Mouse (Mus musculus) right cerebral cortex, postnatal 4 days (tissue): ENCODE data around the gene Kcnh1.
A peak's percentile ranks its signal among the peaks of the same experiment; 100 is the strongest.

Source experiments
- DNase-seq: peaks from one replicate; pipeline ENCODE4 v3.0.0-alpha.2; 2022

The Kcnh1 gene

DNA sequence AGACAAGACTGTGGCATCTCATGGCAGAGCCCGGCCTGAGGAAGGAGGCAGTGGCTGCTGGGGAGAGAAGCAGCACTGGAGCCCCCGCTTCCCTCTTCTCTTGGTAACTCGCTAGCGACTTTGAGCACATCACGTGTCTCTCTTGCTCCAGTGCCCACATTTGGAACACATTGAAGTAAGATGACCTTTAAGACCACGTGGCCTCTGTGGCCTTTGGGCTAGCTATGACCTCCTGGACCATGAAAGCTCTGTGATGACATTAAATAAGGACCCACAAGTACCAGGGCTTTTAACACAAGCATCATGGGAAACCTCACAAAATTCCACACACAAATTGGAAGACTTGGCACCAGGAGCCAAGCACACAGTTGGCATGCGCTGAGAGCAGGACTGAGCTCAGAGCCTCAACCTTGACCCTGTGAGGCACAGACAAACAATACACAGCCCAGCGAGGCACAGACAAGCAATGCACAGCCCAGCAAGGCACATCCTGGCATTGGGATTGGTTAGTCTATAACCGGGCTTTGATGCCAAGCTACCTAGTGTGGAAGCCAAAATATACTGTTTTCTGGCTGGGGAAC is 225.8 kb downstream of the Kcnh1 start:
- DNase-seq, result no peak

DNA sequence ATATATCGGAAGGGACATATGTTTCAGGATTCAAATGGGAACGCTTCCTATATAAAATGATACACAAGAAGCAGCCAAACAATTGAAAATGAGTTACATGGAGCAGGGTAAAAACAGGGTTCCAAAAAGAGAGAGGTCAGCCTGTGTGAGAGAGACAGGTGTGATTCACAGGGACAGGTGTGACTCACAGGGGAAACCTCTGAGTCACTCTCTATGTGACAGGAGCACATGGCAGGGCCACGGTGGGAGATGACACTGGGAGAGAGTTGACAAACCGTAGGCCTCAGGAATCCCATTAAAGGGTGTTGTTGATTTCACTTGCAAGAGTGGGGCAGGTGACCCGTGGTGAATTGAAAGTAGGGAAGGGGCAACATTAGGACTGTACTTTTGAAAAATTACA is 228.6 kb downstream of the Kcnh1 start:
- DNase-seq, result no peak

DNA sequence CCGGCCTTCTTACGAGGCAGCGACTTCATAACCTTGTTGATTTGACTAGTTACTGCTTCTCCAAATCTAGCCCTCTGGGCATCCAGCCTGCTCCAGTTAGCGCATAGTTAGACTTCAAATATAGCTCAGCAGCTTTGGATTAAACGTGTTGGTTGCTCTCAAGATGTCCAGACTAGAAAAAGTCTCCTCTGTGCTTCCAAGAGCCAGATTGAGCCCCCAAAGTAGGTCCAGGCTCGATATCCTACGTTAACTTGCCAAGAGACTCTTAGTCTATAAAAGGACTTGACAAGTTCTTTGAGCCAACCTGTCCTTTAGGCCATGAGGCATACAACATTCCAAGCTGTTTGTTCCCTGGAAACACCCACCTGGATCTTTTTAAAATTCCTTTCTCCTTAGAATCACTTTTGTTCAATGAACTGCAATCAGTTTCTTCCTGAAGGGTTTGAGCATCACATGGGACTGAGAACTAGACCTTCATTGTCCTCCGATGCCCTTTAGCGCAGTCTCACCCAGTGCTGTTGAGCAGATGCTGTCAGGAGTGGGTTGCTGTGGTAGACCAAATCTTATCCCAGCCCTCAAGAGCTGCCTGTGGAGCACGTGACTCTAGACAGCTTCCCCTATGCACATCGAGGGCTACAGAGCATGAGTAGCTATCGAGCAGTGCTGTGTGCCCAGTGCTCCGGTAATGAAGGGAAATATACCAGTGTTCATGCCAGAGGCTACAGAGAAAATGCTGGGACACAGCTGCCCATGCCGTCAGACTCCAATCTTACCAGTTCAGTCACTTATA is 231.0 kb downstream of the Kcnh1 start:
- peak; percentile 30 for DNase-seq

DNA sequence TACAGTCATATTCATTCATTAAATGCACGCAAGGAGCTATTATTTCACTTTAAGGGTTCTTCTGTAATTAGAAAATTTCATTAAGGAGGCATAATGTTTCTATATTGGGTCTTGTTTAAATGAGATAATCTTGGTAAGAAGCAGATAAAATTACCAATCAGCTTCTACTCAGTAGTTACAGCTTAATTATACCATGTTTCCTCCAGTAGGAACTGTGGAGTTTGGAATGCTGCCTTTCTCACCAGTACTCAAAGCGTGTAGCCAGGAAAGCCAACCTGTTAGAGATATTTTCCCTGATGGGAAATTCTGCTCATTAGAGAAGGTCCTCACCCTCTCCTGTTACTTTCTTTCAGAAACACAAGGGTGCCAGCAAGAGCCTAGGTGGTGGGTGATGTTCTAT is 240.8 kb downstream of the Kcnh1 start:
- DNase-seq, result no peak

DNA sequence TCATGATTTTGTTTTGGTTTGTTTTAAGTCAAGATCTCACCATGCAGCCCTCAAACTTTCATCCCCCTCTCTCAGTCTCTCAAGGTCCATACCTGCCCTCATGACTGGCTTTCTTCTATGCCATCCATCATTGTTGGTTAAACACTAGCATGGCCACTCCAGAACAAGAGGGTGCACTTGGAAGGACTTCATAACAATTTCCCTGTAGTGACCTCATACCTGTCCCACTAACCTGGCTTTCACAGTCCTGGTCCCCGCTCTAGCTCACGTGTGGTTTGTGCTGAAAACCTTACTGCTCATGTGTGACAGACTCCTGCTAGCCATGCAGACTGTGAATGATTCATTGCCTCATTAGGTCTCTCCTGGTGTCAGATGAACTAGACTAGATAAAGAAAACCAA is 244.9 kb downstream of the Kcnh1 start:
- DNase-seq, result no peak

DNA sequence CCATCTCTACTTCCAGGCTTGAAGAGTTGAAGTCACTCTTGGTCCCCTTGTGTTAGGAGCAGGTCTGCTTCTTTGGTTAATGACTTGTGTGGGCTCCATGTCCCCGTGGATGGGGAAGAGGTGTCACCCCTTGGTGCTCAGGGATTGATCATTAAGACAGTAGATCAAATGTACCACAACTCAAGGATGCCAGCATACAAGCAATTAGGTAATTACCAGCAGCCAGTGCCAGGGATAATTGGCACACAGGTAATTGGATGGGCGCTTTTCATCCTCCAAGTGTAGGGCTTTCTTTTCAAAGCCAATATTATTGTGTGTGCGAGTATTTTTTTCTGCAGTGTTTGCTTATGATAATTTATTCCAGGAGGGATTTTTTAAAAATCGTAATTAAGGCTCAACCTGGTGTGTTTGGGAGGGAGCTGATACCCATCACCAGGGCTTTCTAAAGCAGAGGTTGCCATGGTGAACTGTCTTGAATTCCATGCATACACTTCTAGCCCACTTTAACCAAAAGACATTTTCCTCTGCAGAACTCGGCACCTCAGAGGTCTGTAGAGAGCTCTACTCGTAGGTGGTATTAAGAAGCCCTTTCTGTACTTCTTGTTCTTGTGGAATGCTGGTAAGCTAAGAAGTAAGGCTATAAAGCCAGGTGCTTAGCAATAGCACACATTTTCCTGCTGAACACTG is 248.7 kb downstream of the Kcnh1 start:
- DNase-seq, result no peak

DNA sequence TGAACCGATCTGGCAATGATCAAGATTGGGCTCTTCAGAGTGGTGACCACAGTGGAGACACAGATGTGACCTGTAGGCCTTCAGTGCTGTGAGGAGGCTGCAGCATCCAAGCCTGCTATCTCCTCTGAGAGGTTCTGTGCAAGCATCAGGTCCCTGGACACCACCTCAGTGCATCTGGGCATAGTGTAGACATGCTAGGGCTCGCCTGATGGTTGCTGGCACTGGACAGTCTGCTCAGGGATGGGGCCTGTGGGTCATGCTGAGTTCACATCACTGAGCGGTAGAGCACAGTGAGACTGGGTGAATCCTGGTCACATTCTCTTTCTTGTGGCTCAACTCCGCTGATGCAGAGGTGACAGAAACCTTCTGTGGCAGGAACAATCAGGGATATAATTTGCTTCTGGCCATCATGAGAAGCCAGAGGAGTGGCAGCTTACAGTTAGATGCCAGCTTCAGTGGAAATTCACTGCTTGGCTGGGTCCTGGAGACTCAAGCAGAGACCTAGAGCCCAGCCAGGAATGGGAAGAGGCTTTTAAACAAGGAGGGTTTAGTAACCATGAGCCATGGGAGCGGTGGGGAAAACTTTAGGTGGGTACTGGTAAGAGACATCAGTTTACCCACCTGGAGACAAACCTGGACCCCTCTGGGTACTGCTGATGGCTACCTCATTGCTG is 252.3 kb downstream of the Kcnh1 start:
- no peak for DNase-seq

DNA sequence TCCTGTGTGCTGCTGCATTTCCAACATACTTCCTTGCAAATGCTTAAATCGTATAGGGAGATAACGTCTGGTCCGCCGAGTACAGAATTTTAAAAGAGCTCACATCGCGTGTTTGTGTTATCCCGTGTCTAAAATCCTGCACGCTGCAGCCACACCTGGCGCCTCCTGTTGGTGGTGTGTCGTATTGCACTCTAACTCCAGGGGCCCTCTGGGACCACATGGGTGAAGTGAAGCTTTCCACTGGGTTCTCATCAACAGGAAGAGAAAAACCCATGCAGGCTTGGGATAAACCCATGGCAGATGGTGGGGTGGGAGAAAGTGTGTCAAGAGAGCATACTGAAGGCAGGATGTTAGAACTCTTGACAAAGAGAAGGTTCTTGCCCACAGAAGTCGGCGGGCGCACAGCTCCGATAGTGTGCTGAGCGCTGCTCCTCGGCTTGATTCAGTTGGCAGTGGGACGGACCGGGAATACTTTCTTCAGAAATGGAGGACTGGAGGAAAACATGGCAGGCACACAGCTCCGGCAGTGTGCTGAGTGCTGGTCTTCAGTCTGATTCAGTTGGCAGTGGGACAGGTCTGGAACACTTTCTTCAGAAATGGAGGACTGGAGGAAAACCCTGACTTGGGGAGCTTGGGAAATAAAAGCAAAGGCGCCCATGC is 253.6 kb downstream of the Kcnh1 start:
- peak; percentile 36 for DNase-seq

DNA sequence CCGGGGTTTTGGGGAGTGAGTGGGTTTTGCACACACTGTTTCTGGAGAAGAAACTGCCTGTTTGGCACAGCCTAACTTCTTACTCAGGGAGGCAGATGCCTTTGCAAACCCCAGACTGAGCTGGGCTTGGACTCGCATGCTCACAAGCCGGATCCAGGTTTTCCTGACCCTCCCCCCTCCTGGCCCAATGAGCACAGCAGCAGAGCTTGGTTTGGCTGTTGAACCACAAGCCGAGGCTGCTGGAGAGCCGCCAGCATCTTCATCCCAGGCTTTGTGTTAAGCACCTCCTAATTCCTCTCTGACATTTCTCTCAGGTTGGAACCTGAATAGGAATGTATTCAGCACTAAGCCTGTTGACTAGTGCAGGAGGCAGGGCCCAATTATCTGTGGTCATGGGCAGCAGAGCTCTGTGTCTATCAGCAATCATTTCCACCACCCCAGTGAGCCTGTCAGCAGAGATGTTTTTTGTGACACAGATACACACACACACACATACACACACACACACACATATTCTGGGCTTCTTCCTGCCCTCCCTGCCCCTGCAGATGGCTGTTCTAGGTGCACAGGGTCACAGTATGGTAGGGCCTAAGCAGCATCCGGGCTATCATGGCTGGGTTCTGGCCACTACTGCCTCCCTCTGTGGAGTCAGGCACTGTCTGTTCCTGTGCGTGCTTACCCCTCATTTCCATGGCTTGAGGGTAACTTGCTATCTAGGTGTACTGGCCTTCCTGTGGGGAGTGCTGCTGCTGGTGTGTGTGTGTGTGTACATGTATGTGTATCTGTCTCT is 254.3 kb downstream of the Kcnh1 start:
- DNase-seq, result peak; percentile 63

DNA sequence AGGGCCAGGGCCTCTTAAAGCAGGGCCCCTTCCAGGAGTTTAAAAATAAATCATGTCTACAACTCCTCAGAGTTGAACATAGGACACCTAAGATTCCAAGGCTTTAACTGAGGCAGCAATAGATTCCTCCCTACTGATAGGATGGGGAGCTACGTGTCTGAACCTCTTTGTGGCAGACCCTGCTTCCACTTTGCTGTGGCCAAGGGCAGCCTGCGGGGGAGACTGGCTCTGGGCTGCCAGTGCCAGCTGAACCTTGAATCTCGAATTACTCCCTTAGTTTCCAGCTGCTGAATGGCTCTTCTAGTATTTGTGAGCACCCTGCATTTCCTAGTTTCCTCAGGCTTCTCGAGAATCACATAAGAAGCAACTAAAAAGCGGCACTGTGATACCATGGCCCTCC is 255.6 kb downstream of the Kcnh1 start:
- no peak for DNase-seq

DNA sequence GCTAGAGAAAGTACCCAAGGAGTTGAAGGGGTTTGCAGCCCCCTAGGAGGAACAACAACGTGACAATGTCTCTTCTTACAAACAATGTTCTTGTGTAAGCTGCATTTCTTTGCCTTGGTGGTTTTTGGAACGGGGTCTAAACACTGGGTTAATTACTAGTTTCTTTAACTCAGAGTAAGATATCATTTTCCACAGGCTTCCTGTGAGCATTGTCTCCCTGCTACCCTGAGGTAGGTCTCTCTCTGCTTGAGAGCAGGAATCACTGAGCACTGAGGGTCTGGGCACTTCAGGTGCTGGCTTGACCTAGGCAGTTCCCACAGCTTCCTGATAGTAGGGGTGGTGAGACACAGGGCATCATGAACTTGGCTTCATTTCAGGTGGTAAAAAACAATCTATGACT is 257.1 kb downstream of the Kcnh1 start:
- DNase-seq, result no peak

DNA sequence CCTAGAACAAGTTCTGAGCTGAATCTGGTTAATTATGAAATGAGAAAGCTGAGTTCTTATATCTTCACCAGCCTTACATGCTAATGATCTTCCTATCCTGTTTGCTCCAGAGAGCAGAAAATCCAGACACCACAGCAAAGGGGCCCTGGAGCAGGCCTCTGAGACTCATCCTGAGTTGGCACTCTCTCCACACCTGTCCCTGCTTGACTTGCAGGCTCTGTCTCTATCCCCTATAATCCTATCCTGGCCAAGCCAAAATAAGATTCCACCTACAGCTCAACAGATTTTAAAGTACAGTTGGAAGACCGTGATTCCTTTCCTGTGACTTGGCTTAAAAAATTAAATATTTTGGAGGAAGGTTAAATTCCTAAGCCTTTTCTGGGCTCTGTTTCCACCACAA is 257.9 kb downstream of the Kcnh1 start:
- DNase-seq, result no peak

DNA sequence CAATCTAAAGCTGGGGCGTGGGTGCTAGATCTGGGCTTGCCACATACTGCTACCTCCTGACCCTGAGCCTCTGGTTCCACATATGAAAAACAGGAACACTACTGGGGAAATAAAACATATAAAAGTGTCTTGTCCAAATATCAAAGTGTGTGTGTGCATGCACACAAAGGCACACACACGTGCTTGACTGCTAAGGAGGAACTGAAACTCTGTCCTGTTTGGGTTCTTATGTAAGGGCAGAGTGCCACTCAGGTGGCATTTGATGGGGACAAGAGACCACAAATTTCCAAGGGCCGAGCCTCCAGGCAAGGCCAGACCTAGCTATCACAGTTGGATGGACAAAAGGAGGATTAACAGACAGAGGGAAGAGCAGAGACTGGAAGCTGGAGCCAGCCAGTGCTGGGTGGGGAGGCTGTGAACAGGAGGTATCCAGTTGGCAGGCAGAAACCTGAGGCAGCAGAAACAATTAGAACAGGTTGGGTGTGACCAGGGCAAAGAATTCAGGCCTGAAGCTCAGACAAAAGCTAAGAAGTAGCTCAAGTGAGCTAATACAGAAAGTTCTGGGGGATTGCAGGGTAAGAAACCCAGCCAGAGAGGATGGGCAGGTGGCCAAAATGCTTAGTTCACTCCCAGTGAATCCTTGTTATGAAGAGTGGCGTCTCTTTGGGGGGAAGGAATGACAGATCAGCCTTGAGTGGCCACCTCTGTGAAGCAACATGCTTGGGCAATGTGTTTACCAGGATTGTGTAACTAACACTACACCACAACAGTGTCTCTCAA is 259.2 kb downstream of the Kcnh1 start:
- DNase-seq, result no peak

DNA sequence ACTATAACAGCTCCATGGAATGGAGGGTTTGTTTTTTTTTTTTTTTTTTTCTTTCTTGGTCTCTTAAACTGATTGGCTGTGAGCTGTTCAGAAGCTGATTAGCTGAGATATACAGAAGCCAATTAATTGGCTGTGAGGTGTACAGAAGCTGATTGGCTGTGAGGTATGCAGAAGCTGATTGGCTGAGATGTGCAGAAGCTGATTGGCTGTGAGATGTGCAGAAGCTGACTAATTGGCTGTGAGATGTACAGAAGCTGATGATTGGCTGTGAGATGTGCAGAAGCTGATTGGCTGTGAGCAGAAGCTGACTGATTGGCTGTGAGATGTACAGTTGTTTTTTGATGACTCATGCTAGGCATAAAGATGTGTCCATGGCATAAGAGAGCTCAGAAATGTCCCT is 259.9 kb downstream of the Kcnh1 start:
- DNase-seq, result no peak

DNA sequence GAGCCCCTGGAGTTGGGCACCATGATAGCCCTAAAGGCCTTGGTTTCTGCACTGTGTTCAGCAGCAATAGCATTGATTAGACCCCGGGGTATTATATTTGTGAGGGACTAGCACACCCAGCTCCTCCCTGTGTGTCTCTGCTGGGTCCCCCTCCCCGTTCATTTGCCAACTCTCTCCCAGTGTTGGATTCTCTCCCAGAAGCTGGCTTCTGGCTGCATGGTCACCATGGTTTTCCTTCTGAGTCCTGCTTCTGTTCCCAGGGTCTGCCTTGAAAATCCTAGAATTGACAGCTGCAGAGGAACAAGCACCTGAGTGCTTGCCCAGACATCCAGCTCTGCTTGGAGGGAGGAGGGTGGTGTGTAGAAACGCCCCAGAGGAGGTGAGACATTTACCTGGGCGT is 261.1 kb downstream of the Kcnh1 start:
- peak; percentile 12 for DNase-seq

DNA sequence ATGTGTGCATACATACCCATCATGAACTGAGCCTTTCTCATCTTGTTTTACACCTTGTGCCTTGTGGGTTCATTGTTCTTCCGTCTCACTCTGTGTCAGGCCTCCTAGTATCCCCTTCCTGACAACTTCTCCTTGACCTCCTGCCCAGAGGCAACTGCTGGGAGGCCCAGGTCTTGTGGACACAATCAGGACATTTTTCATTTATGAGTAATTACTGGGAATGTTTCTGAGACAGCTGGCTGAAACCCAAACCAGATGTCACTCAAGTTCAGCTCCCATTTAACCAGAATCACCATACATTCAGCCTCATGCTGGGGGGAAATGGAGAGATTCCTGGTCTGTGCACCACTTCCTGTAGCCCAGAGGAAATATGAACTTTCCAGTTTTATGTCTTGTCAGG is 263.9 kb downstream of the Kcnh1 start:
- no peak for DNase-seq

DNA sequence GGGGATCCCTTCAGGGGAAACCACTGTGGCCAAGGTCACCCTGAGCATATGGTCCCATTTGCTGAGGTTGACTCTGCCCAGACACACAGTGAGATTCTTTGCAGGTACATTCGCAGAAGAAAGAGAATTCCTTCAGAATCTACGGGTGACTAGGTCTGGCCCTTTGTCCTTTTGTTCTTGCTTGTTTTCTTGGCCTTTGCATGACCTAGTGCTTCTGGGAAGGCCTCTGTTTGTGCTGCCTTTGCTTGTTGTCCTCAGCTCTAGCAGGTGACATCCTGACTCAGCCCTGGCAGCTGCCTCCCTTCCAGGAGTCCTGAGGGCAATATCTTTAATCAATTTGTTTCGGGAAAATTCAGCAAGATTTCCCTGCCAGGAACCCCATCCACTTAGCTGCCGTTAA is 264.4 kb downstream of the Kcnh1 start:
- no peak for DNase-seq

DNA sequence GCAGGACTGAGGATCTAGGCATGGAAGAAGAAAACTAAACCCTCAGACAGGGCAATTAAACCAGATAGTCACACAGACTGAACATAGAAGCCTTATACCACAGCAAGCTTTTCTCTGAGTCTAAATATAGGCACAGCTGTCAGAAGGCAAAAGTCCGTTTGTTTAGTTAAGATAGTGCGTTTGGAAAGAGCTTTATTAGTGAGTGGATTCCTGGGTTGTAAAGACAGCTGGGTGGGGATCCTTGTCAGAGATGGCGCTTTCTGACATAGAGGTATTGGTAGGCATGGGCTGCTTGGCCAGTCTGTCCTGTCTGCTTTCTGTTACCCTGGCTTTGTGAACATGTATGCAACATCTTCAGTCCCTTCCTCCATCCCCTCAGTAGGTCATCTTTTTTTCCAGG is 266.5 kb downstream of the Kcnh1 start:
- no peak for DNase-seq

DNA sequence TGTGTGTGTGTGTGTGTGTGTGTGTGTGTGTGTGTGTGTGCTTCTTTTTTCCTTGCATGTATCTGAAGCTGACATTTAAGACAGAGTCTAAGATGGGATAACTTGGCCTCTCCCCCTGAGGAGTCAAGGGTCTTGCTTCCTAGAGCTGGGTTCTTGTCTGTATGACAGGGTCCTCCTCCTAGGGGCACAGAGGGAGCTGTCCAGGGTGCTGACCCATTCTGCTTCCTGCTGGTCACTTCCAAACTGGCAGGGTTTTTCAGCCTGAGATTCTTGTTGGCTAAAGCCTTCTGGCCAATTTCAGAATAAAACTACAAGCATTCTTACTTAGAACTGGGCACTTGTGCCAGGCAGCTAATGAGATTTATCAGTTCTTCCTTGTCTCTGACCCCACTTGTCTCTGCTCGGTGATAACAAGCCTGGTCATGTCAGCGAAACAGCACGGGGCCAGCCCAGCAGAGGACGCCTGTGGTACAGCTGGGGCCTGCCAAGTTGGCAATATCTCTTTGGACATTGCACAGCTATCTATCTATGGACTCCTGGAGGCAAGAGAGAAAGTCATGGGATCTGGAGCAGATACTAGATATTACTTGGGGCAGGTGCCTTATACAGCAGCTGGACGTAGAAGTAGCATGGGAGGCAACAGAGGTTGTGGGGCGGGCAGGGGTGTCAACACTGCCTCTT is 267.1 kb downstream of the Kcnh1 start:
- DNase-seq, result peak; percentile 50

DNA sequence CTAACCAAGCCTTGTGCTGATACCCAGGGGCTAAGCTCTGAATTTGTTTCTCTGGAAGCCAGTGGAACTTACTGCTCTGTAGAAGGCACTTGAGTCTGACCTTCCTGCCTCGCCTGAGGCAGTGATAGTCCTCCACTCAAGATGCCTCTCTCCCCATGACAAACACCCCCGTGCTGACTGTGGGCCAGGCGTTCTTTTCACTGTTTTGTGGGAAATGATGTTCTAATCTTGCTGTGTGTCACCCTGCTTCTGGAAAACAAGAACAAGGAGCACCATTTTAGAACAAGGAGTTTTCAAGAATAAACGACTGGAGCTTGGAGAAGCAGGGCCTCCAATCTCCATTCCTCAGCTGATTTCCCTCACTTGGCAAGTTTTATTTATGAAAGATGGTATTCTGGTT is 273.2 kb downstream of the Kcnh1 start:
- no peak for DNase-seq

DNA sequence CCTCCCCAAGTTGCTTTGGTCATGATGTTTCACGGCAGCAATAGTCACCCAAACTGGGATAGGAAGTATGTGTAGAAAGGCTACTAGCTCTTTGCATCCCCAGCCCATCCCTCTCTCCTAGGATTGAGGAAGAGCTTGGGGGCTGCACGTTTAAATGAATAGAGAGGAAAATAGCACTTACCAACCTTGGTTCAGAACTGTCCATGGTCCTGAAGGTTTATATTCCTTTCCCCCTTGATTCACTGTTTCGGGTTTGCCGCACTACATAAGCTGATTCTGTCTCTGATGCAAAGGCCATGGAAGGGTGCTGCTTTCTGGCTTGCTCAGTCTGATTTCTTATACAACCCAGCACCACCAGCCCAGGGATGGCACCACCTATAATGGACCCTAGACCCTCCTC is 281.8 kb downstream of the Kcnh1 start:
- no peak for DNase-seq
